Mouse (Mus musculus): Measurements from ENCODE around the gene Cer1.

- TF ChIP-seq POLR2A (IDR thresholded peaks at IDR 0.05; ENCODE audit: extremely low read depth, insufficient read depth, low read length) (no peak), CTCF (IDR thresholded peaks at IDR 0.05; ENCODE audit: low read depth, low read length) (no peak)
Observed at GRCm38 (mm10) chr4:82867731-82868445, 17.1 kb downstream of the Cer1 start.

Data from liver, adult 2 months (tissue).